Mouse (Mus musculus): ENCODE measurements around the gene Rac3. TPM values are rescaled to one million over a fixed set of nuclear protein-coding genes. Genes with fewer than 3 reads are reported as not detected.
"Not testable (repeated sequence)": the region's sequence is repeated elsewhere in the genome, so short reads cannot be mapped to it uniquely, and the experiment has no call there.

Rac3 gene
- polyA plus RNA-seq (2021) = 10.0 TPM

GRCm38 (mm10) chr11:120721124-120722066 lies at the start of gene Rac3:
TSS of gene Rac3 (plus strand) at chr11:120721470.
- CTCF ChIA-PET = interaction anchor here (0.6 to 7.6 kb wide), 6 partner anchors 8 to 79 kb away, joined by 3 to 81 read pairs (median 4); partner anchors contain the start of gene Cbr2

GRCm38 (mm10) chr11:120672687-120673593 lies 48.3 kb upstream of the Rac3 start, which contains the start of gene Aspscr1:
TSS of gene Aspscr1 (plus strand) at chr11:120672973.
- DNase-seq (ENCODE audit: low read depth, low spot score) (no peak), ATAC-seq (peak; percentile 81)
- POLR2A ChIA-PET = interaction anchor here (1.3 to 2.3 kb wide), 2 partner anchors 26 to 84 kb away, joined by 3 to 12 read pairs; no protein-coding TSS in a partner anchor
- CTCF ChIA-PET = interaction anchor here (1.5 kb wide), 1 partner anchor 24 kb away, joined by 4 read pairs; no protein-coding TSS in a partner anchor
- TF ChIP-seq CTCF (IDR thresholded peaks at IDR 0.05) = no peak
- in situ Hi-C loops (cut with MboI; ENCODE audit: low pct_unique_long_range_greater_than_20kb) = no loop called here
- H3K27me3 ChIP-seq = peaks cover 8% of the 10 kb centered on the region

More at GRCm38 (mm10) chr11:120721124-120722066, at the start of gene Rac3:
- DNase-seq (ENCODE audit: low read depth, low spot score) (no peak), ATAC-seq (no peak)
- in situ Hi-C loops (cut with MboI; ENCODE audit: low pct_unique_long_range_greater_than_20kb) = no loop called here
- POLR2A ChIA-PET = no interaction called here
- TF ChIP-seq CTCF (IDR thresholded peaks at IDR 0.05) = no peak
- H3K27me3 ChIP-seq = no peaks in the 10 kb centered on the region

- H3K27me3 ChIP-seq = peaks cover 4% of the 10 kb centered on the region
- in situ Hi-C loops (cut with MboI; ENCODE audit: low pct_unique_long_range_greater_than_20kb) = no loop called here
- no peak for TF ChIP-seq CTCF (IDR thresholded peaks at IDR 0.05)
- POLR2A ChIA-PET = interaction anchor here (1.1 to 2.3 kb wide), 3 partner anchors 12 to 44 kb away, joined by 3 to 12 read pairs (median 4); no protein-coding TSS in a partner anchor
- CTCF ChIA-PET = interaction anchor here (1.3 to 1.5 kb wide), 2 partner anchors 23 to 126 kb away, joined by 3 to 4 read pairs; no protein-coding TSS in a partner anchor
- ATAC-seq (no peak), DNase-seq (ENCODE audit: low read depth, low spot score) (no peak)
These were observed 47.6 kb upstream of the Rac3 start for GRCm38 (mm10) chr11:120673594-120674122.

GRCm38 (mm10) chr11:120675875-120676274 lies 45.4 kb upstream of the Rac3 start:
- CTCF ChIA-PET = interaction anchor here (1.0 kb wide), 1 partner anchor 16 kb away, joined by 3 read pairs; no protein-coding TSS in a partner anchor
- ATAC-seq; DNase-seq (ENCODE audit: low read depth, low spot score); POLR2A ChIA-PET; H3K27me3 ChIP-seq; in situ Hi-C loops (cut with MboI; ENCODE audit: low pct_unique_long_range_greater_than_20kb): not testable (repeated sequence)

GRCm38 (mm10) chr11:120676951-120677350 lies 44.3 kb upstream of the Rac3 start:
- H3K27me3 ChIP-seq = no peaks in the 10 kb centered on the region
- DNase-seq (ENCODE audit: low read depth, low spot score) (no peak), ATAC-seq (no peak)
- ChIA-PET CTCF (interaction anchor here (0.7 to 1.0 kb wide), 3 partner anchors 13 to 22 kb away, joined by 3 read pairs; no protein-coding TSS in a partner anchor), POLR2A (interaction anchor here (0.6 to 0.9 kb wide), 2 partner anchors 18 to 105 kb away, joined by 4 read pairs; no protein-coding TSS in a partner anchor)
- TF ChIP-seq CTCF (IDR thresholded peaks at IDR 0.05) = no peak
- in situ Hi-C loops (cut with MboI; ENCODE audit: low pct_unique_long_range_greater_than_20kb) = no loop called here

- CTCF ChIA-PET = interaction anchor here (0.7 kb wide), 1 partner anchor 15 kb away, joined by 3 read pairs; no protein-coding TSS in a partner anchor
- ATAC-seq = no peak
These were observed 41.4 kb upstream of the Rac3 start for GRCm38 (mm10) chr11:120679909-120680308.

GRCm38 (mm10) chr11:120682683-120683082 lies 38.6 kb upstream of the Rac3 start:
- CTCF ChIA-PET = no interaction called here
- POLR2A ChIA-PET = no interaction called here
- H3K27me3 ChIP-seq = no peaks in the 10 kb centered on the region
- in situ Hi-C loops (cut with MboI; ENCODE audit: low pct_unique_long_range_greater_than_20kb) = no loop called here
- no peak for TF ChIP-seq CTCF (IDR thresholded peaks at IDR 0.05)
- DNase-seq (ENCODE audit: low read depth, low spot score) (no peak), ATAC-seq (no peak)

More at GRCm38 (mm10) chr11:120679909-120680308, 41.4 kb upstream of the Rac3 start:
- in situ Hi-C loops (cut with MboI; ENCODE audit: low pct_unique_long_range_greater_than_20kb) = no loop called here
- POLR2A ChIA-PET = no interaction called here
- no peak for DNase-seq (ENCODE audit: low read depth, low spot score)
- TF ChIP-seq CTCF (IDR thresholded peaks at IDR 0.05) = no peak
- no peaks in the 10 kb centered on the region for H3K27me3 ChIP-seq

GRCm38 (mm10) chr11:120683536-120683935 lies 37.7 kb upstream of the Rac3 start:
- CTCF ChIA-PET = interaction anchor here (2.2 kb wide), 1 partner anchor 25 kb away, joined by 4 read pairs; no protein-coding TSS in a partner anchor
- no peak for ATAC-seq

GRCm38 (mm10) chr11:120684086-120684485 lies 37.2 kb upstream of the Rac3 start:
- no peak for ATAC-seq
- no peak for TF ChIP-seq CTCF (IDR thresholded peaks at IDR 0.05)
- CTCF ChIA-PET = interaction anchor here (1.2 to 2.2 kb wide), 2 partner anchors 14 to 25 kb away, joined by 4 read pairs; no protein-coding TSS in a partner anchor
- POLR2A ChIA-PET = interaction anchor here (1.5 kb wide), 1 partner anchor 9 kb away, joined by 5 read pairs; no protein-coding TSS in a partner anchor
- no peaks in the 10 kb centered on the region for H3K27me3 ChIP-seq
- DNase-seq (ENCODE audit: low read depth, low spot score) = no peak
- in situ Hi-C loops (cut with MboI; ENCODE audit: low pct_unique_long_range_greater_than_20kb) = no loop called here

More at GRCm38 (mm10) chr11:120683536-120683935, 37.7 kb upstream of the Rac3 start:
- no peaks in the 10 kb centered on the region for H3K27me3 ChIP-seq
- POLR2A ChIA-PET = interaction anchor here (1.5 kb wide), 1 partner anchor 9 kb away, joined by 5 read pairs; no protein-coding TSS in a partner anchor
- no peak for DNase-seq (ENCODE audit: low read depth, low spot score)
- in situ Hi-C loops (cut with MboI; ENCODE audit: low pct_unique_long_range_greater_than_20kb) = no loop called here
- no peak for TF ChIP-seq CTCF (IDR thresholded peaks at IDR 0.05)
